Mouse (Mus musculus): ENCODE results near the gene Fbln2. TPM values are rescaled to one million over a fixed set of nuclear protein-coding genes. Genes with fewer than 3 reads are reported as not detected.

The Fbln2 gene
- polyA plus RNA-seq, 1 experiment from 2014 or later: 30.7 TPM

- peaks cover 17% of the 10 kb centered on the region for H3K4me1 ChIP-seq
- no peak for ATAC-seq (ENCODE audit: low FRiP score, low read depth)
- WGBS: 77% methylated on average over 2 of the region's 2 CpGs
- no peak overlapping the region for H3K4me3 ChIP-seq
- H3K4me2 ChIP-seq (replicated peaks): no peak overlapping the region
- H3K27me3 ChIP-seq (replicated peaks): no peaks in the 10 kb centered on the region
- no peaks in the 10 kb centered on the region for H3K9me3 ChIP-seq
- H3K27ac ChIP-seq: no peak overlapping the region
- H3K9ac ChIP-seq: no peak overlapping the region
- no peaks in the 10 kb centered on the region for H3K36me3 ChIP-seq
Observed at GRCm38 (mm10) chr6:91198456-91198855, 13.8 kb upstream of the Fbln2 start.

GRCm38 (mm10) chr6:91200429-91201188, 11.6 kb upstream of the Fbln2 start:
- Histone ChIP-seq H3K9ac (no peak overlapping the region), H3K4me2 (replicated peaks) (no peak overlapping the region), H3K9me3 (no peaks in the 10 kb centered on the region), H3K27me3 (replicated peaks) (no peaks in the 10 kb centered on the region), H3K4me3 (no peak overlapping the region), H3K4me1 (peaks cover 17% of the 10 kb centered on the region), H3K27ac (no peak overlapping the region), H3K36me3 (no peaks in the 10 kb centered on the region)
- peak; percentile 67 for ATAC-seq (ENCODE audit: low FRiP score, low read depth)
- 44% methylated on average over 8 of the region's 8 CpGs for WGBS

GRCm38 (mm10) chr6:91201881-91202341, 10.3 kb upstream of the Fbln2 start:
- H3K27ac ChIP-seq: no peak overlapping the region
- H3K4me2 ChIP-seq (replicated peaks): no peak overlapping the region
- no peaks in the 10 kb centered on the region for H3K9me3 ChIP-seq
- no peaks in the 10 kb centered on the region for H3K27me3 ChIP-seq (replicated peaks)
- WGBS: 82% methylated on average over 8 of the region's 8 CpGs
- no peak overlapping the region for H3K4me3 ChIP-seq
- H3K36me3 ChIP-seq: no peaks in the 10 kb centered on the region
- H3K4me1 ChIP-seq: peaks cover 17% of the 10 kb centered on the region
- ATAC-seq (ENCODE audit: low FRiP score, low read depth): no peak
- no peak overlapping the region for H3K9ac ChIP-seq

- no peaks in the 10 kb centered on the region for H3K9me3 ChIP-seq
- H3K9ac ChIP-seq: no peak overlapping the region
- no peak overlapping the region for H3K4me2 ChIP-seq (replicated peaks)
- H3K27ac ChIP-seq: no peak overlapping the region
- no peaks in the 10 kb centered on the region for H3K27me3 ChIP-seq (replicated peaks)
- WGBS: 82% methylated on average over 4 of the region's 4 CpGs
- H3K36me3 ChIP-seq: no peaks in the 10 kb centered on the region
- ATAC-seq (ENCODE audit: low FRiP score, low read depth): no peak
- no peak overlapping the region for H3K4me3 ChIP-seq
- peaks cover 17% of the 10 kb centered on the region for H3K4me1 ChIP-seq
Observed at GRCm38 (mm10) chr6:91202571-91202970, 9.7 kb upstream of the Fbln2 start.

- ATAC-seq (ENCODE audit: low FRiP score, low read depth): no peak
- Histone ChIP-seq H3K4me1 (peaks cover 10% of the 10 kb centered on the region), H3K27ac (no peak overlapping the region), H3K4me3 (no peak overlapping the region), H3K27me3 (replicated peaks) (no peaks in the 10 kb centered on the region), H3K36me3 (no peaks in the 10 kb centered on the region), H3K4me2 (replicated peaks) (no peak overlapping the region), H3K9me3 (no peaks in the 10 kb centered on the region), H3K9ac (no peak overlapping the region)
- WGBS: 79% methylated on average over 3 of the region's 3 CpGs
Observed at GRCm38 (mm10) chr6:91205346-91205745, 6.9 kb upstream of the Fbln2 start.

- Histone ChIP-seq H3K36me3 (no peaks in the 10 kb centered on the region), H3K4me1 (peaks cover 6% of the 10 kb centered on the region), H3K9ac (no peak overlapping the region), H3K27me3 (replicated peaks) (no peaks in the 10 kb centered on the region), H3K4me2 (replicated peaks) (no peak overlapping the region), H3K27ac (no peak overlapping the region), H3K9me3 (no peaks in the 10 kb centered on the region), H3K4me3 (no peak overlapping the region)
- WGBS: 79% methylated on average over 5 of the region's 5 CpGs
- no peak for ATAC-seq (ENCODE audit: low FRiP score, low read depth)
Observed at GRCm38 (mm10) chr6:91205791-91206190, 6.5 kb upstream of the Fbln2 start.

GRCm38 (mm10) chr6:91207491-91207890, 4.8 kb upstream of the Fbln2 start:
- H3K4me3 ChIP-seq: no peak overlapping the region

GRCm38 (mm10) chr6:91209780-91210179, 2.5 kb upstream of the Fbln2 start:
- no peak overlapping the region for H3K9ac ChIP-seq
- H3K36me3 ChIP-seq: no peaks in the 10 kb centered on the region
- H3K9me3 ChIP-seq: no peaks in the 10 kb centered on the region
- no peak for ATAC-seq (ENCODE audit: low FRiP score, low read depth)
- peaks cover 14% of the 10 kb centered on the region for H3K27me3 ChIP-seq (replicated peaks)
- H3K4me1 ChIP-seq: peaks cover 8% of the 10 kb centered on the region
- WGBS: 3% methylated on average over 2 of the region's 2 CpGs
- H3K27ac ChIP-seq: no peak overlapping the region
- no peak overlapping the region for H3K4me2 ChIP-seq (replicated peaks)
- H3K4me3 ChIP-seq: no peak overlapping the region

More at GRCm38 (mm10) chr6:91207491-91207890, 4.8 kb upstream of the Fbln2 start:
- Histone ChIP-seq H3K4me1 (no peaks in the 10 kb centered on the region; the same call in none of the 2 replicates), H3K27ac (no peak overlapping the region), H3K4me2 (replicated peaks) (no peak overlapping the region), H3K27me3 (replicated peaks) (peaks cover 4% of the 10 kb centered on the region; the same call in 1 of the 2 replicates), H3K9me3 (no peaks in the 10 kb centered on the region), H3K9ac (no peak overlapping the region), H3K36me3 (no peaks in the 10 kb centered on the region)
- no peak for ATAC-seq (ENCODE audit: low FRiP score, low read depth)
- WGBS: 61% methylated on average over 3 of the region's 3 CpGs

- Histone ChIP-seq H3K9me3 (no peaks in the 10 kb centered on the region), H3K27ac (no peak overlapping the region), H3K4me1 (peaks cover 8% of the 10 kb centered on the region), H3K36me3 (no peaks in the 10 kb centered on the region), H3K4me3 (no peak overlapping the region), H3K9ac (no peak overlapping the region), H3K27me3 (replicated peaks) (peaks cover 14% of the 10 kb centered on the region), H3K4me2 (replicated peaks) (no peak overlapping the region)
- 73% methylated on average over 3 of the region's 3 CpGs for WGBS
- ATAC-seq (ENCODE audit: low FRiP score, low read depth): no peak
Observed at GRCm38 (mm10) chr6:91210852-91211251, 1.4 kb upstream of the Fbln2 start.

GRCm38 (mm10) chr6:91212571-91212970, 316 bp downstream of the Fbln2 start:
- no peaks in the 10 kb centered on the region for H3K9me3 ChIP-seq
- WGBS: under 1% methylated on average over 29 of the region's 29 CpGs
- peak; percentile 58 for ATAC-seq (ENCODE audit: low FRiP score, low read depth)
- peak overlapping the region; percentile 62 for H3K4me2 ChIP-seq (replicated peaks)
- H3K4me3 ChIP-seq: peak overlapping the region; percentile 34
- H3K9ac ChIP-seq: peak overlapping the region; percentile 53
- peaks cover 14% of the 10 kb centered on the region for H3K27me3 ChIP-seq (replicated peaks)
- no peak overlapping the region for H3K27ac ChIP-seq
- peaks cover 8% of the 10 kb centered on the region for H3K4me1 ChIP-seq
- no peaks in the 10 kb centered on the region for H3K36me3 ChIP-seq

- WGBS: 65% methylated on average over 21 of the region's 21 CpGs
- Histone ChIP-seq H3K9ac (peak overlapping the region; percentile 53; the same call in 1 of the 2 replicates), H3K9me3 (no peaks in the 10 kb centered on the region), H3K36me3 (no peaks in the 10 kb centered on the region), H3K4me2 (replicated peaks) (peak overlapping the region; percentile 62), H3K27me3 (replicated peaks) (peaks cover 14% of the 10 kb centered on the region), H3K27ac (no peak overlapping the region), H3K4me1 (peaks cover 13% of the 10 kb centered on the region), H3K4me3 (peak overlapping the region; percentile 34; the same call in 1 of the 2 replicates)
- no peak for ATAC-seq (ENCODE audit: low FRiP score, low read depth)
Observed at GRCm38 (mm10) chr6:91213287-91214218, 1.3 kb downstream of the Fbln2 start.

GRCm38 (mm10) chr6:91215454-91215853, 3.2 kb downstream of the Fbln2 start:
- Histone ChIP-seq H3K27me3 (replicated peaks) (peaks cover 14% of the 10 kb centered on the region), H3K27ac (no peak overlapping the region), H3K4me3 (no peak overlapping the region), H3K4me2 (replicated peaks) (no peak overlapping the region), H3K9me3 (no peaks in the 10 kb centered on the region), H3K9ac (no peak overlapping the region), H3K4me1 (peaks cover 15% of the 10 kb centered on the region), H3K36me3 (no peaks in the 10 kb centered on the region)
- 54% methylated on average over 1 of the region's 1 CpGs for WGBS
- no peak for ATAC-seq (ENCODE audit: low FRiP score, low read depth)
